Mouse (Mus musculus): ENCODE data around the gene Fut2.

Fut2 gene

DNA sequence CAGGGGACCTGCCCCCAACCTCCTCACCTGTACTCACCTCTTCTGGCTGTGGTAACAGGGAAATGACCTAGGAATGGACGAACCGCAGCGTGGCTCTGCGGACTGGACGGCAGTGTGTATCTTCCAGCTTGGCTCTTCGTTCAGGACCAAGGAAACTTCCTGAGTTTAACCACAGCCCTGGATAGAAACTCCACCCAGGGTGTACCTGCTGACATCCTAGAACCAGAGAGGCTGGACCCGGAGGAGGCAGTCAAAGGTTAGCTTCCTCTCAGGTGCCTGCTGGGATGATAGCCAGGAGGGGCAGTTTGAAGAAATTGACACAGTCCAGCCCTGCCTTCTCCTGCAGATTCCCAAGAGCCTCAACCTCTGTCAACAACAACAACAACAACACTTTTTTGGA, at the start of gene Fut2:
Gene Fut2 (minus strand): TSS at position 234 of the 400 bp plus-strand sequence.
- no peak for DNase-seq (ENCODE audit: low spot score)

DNA sequence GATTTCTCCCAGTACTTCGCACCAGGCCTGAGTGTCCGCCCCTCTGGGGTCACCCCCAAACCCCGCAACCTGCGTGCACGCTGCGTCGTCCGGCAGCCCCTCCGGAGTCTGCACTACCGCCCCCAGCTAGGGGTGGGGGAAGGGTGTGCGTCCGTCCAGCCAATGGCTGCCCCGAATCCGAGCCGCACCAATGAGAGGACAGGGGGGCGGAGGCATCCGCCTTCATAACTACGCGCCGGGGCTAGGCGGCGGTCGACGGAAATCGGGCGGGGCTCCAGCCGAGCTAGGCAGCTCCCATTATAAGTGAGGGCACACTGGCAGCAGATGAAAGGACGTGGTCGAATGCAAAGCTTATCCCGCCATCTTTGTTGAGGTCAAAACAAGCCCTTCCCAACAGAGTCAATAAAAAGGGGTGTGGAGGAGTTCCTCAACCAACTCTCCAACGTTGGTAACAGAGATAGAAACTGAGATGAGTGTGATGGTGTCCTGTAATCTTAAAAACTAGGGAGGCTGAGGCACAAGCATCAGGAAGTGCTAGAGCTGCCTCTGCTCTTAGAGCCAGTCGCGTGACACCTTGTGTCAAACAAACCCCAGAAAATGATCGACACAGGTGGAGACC, 49.0 kb upstream of the Fut2 start, which contains the start of gene Rpl18:
Gene Rpl18 (plus strand): TSS at position 368 of the 619 bp plus-strand sequence.
- DNase-seq (ENCODE audit: low spot score), result peak; percentile 98

DNA sequence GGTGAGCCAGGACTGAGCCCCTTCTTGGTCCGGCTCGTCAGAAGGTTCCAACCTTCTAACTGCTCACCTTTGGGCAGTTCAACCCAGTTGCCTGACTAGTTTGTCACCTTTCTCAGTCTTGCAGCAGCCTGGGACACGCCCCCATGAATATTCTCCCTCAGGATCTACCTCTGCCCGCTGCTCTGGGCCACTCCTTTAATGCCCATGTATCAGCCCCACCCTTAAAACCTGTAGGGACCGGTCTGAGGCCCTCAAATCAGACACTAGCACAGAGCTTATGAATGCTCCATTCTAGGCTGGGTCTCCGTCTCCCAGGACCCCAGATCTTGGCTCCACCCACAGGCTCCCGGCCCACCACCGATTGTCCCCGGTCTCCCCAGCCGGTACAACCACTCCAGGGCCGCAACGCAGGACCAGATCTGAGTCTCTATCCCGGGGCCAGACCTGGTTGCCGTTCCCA, 48.5 kb upstream of the Fut2 start:
- DNase-seq (ENCODE audit: low spot score), result no peak

DNA sequence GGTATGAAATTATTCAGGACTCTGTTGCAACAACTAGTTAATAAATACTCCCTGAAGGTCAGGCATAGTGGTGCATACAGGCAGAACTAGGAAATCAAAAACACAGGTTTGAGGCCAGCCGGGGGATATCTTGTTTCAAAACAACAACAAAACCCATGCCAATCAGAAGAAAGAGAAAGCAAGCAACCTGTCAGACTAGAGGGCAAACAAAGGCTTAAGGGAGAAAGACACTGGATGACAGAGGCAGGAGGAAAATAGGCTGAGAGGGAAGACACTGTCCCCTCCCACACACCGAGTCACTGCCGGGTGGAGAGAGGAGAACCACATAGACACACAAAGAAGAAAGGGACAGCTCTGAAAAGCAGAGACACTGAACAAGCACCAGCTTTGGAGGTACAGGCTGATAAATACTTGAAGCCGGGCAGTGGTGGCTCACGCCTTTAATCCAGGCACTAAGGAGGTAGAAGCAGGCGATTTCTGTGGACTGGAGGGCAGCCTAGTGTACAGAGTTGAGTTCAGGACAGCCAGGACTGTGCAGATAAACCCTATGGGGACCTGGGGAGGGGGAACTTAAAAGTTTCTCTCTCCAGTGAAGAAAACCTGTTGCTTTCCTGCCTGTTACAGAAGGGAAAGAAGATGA, 47.8 kb upstream of the Fut2 start:
- no peak for DNase-seq (ENCODE audit: low spot score)

DNA sequence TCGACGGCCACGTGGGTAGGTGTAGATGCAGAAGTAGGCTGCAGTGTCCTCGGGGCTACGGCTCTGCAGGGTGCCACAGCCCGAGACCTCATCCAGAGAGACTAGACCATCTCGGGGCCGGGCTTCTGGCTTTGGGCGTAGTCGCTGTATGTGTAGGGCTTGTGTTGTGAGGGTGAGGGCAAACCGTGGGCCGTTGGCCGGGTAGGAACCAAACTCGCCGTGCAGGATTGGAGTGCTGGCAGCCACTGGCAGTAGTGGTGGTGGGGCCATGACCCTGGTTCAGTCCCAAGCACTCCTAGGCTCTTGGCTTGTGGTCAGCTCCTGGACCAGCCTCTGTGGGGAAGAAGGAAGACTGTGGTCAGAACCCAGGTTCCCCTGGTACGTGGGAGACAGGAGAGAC, 47.2 kb upstream of the Fut2 start:
- DNase-seq (ENCODE audit: low spot score), result no peak

DNA sequence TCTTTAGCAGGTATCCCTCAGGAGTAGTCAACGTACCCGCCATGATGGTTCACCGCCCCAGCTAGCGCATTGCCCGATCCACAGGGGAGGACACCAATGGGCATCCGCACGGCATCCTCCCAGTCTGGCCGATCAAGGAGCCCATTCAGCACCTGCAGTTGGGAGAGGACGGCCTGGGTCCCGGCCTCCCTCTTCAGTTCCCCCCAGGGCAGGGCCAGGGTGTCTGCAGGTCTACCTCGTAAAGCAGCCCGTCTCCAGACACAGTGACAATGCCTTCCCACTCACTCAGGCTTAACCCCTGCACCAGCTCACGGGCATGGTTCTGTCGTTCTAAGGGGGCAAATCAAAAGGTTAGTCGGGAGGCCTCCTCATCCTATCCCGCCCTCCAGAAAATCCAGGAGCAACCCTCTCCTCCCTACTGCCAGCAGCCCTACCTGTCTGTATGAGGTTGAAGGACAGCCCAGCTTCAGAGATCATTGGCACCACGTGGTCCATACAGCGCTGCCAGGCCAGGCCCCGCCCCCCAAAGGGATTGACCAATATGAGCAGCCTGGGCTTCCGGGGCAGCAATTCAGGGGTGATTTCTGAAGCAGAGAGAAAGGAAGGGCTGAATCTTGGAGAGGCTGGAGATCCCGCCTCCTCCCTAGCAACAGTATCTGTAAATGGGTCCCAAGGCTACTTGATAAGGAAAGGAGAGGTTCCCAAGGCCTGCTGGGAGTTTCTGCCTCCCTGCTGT, 46.0 kb upstream of the Fut2 start:
- DNase-seq (ENCODE audit: low spot score), result peak; percentile 83

DNA sequence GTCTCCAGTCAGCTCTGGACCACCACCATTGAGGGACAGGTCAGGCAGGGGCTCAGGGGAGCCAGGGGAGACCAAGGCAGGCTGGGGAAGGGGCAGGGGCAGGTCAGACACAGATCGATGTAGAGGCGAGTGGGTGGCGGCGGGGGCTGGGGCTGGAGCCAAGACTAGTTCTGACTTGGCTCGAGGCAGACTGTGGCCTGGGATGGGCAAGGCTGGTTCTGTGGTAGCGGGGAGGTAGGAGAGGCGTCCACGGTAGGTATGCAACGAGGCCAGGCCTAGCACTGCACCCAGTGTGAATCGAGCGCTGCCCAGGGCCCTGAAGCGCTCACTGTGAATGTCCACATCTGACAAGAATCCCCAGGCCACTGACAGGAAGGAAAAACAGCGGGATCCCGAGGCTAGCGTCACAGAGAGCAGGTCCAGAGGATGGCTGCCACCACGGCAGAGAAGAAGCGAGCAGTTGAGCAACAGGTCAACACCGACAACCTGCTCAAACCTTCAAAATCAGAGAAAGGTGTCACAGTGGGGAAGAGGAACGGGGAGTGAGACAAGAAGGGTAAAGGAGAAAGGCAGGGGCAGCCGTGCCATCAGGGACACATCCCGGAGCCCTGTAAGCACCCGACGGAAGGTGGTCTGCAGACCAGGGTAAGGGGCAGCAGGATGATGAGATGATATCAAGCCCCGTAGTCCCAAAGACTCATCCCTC, 45.3 kb upstream of the Fut2 start:
- no peak for DNase-seq (ENCODE audit: low spot score)

DNA sequence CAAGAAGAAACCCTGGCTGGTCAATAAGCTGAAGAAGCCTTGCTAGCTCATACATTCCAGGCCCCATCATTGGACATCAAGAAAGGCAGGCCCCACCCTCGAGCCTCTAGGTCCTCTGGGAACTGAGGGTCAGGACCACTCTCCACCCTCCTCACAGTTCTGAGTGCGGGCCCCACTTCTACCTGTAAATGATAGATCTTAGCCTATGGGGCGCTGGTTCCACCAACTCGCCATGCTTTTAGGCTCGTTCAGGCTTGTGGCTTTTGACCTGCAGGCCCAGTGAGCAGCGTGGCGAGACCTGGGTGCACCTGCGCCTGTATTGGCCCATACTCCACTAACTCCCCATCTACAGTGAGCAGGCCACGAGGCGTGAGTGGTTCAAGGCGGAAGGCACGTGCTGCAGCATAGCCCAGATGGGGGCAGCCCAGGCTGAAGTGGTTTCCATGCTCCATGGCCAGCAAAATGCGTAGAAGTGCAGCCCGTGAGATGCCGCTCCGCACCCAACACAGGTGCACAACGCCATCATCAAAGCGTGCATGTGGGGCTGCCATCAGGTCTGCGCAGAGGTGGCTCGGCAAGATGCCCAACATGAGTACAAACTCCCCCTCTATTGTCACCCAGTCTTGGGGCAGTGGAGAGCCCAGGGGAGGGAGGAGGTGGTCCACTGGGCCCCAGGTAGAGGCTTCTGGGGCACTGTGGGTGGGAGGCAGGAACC, 44.4 kb upstream of the Fut2 start:
- DNase-seq (ENCODE audit: low spot score), result no peak

DNA sequence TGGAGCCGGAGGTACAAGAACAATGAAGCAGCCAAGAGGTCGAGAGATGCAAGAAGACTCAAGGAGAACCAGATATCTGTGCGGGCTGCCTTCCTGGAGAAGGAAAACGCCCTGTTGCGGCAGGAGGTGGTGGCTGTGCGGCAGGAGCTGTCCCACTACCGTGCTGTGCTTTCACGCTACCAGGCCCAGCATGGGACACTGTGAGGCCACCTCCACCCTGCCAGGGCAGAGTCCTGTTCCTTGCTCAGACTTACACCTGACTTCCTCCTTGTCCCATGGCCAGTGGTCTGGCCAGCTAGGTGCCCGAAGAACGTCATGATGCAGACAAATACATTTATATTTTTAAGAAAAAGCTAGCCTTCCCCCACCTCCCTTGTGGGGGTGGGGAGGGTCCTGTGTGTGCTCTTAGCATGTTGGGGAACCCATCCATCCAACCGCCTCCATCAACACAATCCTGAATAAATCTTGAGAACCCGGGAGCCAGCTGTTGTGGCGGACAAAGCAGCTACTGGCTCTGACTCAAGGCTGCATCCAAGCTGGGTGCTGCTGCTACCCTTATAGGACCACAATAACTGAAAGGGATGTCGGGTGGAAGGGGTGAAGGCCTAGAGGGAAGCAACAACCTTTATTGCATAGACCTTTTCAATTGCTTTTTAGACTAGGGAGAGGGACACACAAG, 43.6 kb upstream of the Fut2 start:
- no peak for DNase-seq (ENCODE audit: low spot score)

DNA sequence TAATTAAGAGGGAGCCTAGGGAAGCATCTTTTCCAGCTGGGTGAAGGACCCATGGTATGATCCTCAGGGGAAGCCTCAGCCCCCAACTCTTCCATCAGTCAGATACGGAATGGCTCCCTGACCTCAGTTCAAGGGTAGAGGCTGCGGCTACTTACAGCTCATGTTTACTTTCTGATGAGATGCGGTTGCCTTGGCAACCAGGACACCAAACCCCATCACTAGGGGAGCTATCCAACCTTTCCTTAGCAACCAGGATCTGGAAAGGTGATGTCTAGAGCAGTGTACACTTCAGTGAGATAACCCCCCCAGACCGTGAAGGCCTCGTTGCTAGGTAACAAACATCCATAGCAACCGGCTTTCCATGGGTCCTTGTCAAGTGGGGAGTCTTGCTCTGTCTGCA, 42.8 kb upstream of the Fut2 start:
- no peak for DNase-seq (ENCODE audit: low spot score)

DNA sequence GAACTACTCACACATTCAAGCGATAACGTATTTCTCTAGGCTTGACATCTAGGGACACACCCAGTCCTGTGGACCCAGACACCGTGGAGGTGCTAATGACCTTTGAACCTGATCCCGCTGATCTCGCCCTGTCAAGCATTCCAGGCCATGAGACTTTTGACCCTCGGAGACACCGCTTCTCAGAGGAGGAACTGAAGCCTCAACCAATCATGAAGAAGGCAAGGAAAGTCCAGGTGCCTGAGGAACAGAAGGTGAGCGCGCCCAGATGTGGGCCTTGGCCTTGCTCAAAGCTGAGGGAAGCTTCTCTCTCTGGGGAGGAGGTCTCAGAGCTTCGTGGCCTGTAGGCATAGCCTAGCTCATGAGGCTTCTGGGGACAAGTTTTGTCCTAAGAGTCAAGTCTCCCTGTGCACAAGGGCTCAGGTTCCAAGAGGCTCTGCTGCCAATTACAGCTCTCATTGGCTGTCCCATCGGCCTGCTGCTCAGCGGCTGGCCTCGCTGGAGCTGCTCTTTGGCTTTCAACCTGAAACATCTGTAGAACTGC, 42.1 kb upstream of the Fut2 start:
- DNase-seq (ENCODE audit: low spot score), result no peak

DNA sequence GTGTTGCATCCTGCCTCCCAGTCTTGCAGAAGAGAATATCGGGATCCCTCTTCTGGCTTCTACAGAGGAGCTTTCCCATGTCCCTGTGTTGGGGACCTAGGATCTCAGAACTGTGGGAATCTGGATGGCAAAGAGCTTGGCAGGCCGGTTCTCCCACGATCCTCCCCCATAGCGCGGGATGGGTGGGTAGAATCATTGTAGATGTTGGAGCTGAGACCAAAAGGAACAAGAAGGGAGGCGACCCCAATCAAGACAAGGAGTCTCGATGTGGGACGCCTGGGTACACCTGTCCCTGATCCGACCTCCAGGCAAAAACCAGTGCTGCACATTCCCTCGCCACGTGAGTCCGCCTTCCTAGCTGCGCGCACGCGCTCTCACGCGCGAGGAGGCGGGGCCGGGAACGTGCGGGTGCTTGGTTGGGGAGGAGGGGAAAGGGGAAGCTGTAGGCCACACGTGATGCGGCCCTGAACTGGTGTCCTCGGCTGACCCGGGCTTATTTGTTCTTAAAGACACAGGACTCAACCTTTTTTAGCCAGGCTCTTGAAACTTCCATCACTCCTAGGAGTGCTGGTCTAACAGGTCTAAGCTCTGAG, 41.3 kb upstream of the Fut2 start:
- peak; percentile 94 for DNase-seq (ENCODE audit: low spot score)

DNA sequence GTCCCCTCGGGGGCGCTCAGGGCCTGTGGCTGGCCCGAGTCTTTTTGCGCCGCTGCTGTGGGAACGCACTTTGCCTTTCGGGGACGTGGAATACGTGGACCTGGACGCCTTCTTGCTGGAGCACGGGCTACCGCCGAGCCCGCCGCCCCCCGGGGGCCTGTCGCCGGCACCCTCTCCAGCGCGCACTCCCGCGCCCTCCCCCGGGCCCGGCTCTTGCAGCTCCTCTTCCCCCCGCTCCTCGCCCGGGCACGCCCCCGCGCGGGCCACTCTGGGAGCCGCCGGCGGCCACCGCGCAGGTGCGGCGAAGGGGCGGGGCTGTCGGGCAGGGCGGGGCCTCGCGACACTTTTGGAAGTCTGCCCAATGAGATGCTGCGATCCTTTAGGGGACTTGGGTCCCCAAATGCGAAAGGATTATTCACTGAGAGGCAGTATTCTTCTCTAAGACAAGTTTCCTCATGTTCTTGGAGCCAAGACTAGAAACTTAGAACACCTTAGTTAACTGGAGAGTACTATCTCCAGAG, 40.6 kb upstream of the Fut2 start:
- DNase-seq (ENCODE audit: low spot score), result peak; percentile 86

DNA sequence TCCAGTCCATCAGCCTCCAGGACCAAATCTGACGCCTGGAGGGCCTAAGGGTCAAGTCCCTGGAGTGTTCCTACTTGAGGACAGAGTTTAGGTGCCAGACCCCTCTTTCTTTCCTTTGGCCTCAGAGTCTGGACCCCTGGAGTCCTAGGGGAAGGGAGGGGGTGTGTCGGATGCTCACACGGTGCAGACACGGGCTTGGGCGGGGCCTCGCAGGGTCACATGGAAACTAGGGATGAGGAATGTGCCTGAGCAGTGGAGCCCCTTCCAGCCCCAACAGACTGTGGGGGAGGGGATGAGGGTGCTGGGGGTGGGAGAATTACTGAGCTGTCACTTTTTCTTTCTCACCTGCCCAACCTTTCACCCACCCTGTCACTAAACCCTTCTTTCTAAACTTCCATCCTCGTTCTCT, 39.7 kb upstream of the Fut2 start:
- DNase-seq (ENCODE audit: low spot score), result peak; percentile 77

DNA sequence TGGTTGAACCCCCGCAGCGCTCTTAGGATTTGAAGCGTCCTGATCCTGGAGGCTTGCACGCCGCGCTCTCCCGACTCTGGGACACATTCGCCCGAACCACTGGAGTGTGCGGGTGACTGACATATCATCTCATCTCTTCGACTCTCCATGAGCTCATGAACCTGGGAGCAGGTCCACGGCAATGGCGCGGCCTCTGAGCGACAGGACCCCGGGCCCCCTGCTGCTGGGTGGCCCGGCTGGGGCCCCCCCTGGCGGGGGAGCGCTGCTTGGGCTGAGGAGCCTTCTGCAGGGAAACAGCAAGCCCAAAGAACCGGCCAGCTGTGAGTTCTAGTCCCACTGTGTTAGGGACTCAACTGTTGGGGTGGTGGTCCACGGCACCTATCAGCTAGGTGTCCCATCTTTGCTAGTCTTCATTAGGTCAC, 39.3 kb upstream of the Fut2 start:
- no peak for DNase-seq (ENCODE audit: low spot score)

DNA sequence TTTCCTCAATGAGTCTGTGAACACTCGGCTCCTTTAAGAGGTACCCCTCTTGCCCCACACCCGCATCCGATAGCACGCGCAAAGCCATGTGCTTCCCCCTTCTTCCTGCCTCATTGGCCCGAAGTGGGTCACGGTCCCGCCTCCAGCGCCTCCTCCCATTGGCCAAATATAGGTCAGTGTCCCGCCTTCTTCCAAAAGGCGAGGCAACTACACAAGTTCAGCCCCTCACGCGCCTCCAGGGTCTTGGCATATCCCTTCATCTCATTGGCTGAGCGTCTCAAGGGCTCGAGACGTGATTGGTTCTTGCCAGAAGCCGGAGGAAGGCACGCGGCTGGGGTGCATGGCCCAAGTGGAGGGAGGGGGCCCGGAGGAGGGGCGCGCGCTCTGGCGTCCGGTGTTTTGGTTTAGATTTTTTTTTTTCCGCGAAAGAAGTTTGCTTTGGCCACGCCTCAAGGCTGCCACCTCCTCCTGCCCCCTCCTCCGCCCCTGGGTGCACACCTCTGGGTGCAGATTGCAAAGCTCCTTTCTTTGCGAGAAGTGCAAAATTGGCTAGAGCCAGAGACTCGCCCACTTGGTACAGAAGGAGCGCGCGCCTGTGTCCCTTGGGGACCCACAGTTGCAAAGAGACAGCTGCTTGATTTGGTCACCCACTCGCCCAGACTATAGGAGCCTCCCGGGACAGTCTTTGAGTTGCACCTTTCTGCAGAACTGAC, 38.7 kb upstream of the Fut2 start, which contains the start of gene Dbp:
Gene Dbp (plus strand): TSS at position 359 of the 713 bp plus-strand sequence.
- DNase-seq (ENCODE audit: low spot score), result peak; percentile 100

DNA sequence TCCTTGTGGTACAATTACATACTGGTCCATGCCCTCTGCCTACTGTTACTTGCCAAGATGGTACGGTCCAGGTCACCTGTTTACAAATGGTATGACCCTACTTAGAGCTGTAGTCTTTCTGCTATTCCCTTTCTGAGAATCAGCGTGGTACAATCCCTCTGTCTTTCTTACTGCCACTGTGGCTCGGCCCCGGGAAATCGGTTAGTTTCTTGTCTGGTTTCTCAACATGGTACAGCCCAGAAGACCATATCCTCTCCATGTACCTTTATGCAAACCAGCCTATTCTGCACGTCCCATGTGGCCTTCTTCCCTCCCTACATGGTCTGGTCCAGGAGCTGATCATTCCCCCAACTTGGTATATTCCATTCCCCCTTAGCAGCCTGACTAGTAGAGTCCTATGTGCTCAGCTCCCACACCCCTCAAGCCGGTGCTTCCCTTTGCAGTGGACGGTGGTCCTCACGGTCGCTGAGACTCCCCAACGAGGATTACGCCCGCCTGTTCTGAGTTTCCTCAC, 37.9 kb upstream of the Fut2 start:
- DNase-seq (ENCODE audit: low spot score), result no peak

DNA sequence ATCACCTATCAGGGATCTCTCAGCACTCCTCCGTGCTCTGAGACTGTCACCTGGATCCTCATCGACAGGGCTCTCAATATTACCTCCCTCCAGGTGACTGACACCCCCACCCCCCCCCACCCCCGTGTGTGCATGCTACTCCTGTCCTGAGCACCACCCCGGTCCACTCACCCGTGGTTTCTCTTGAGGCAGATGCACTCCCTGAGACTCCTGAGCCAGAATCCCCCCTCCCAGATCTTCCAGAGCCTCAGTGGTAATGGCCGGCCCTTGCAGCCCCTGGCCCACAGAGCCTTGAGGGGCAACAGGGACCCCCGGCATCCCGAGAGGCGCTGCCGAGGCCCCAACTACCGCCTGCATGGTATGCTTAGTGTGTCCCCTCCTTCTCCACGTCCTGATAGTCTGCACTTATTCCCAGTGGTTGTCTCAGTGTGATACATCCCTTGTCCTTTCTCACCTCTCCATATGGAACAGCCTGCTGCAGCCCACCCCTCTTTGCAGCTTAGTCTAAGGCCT, 37.4 kb upstream of the Fut2 start:
- DNase-seq (ENCODE audit: low spot score), result no peak
